Mouse (Mus musculus) stomach, postnatal 0 days (tissue): ENCODE data around the gene Cep250.
A peak's percentile ranks its signal among the peaks of the same experiment; 100 is the strongest.

ENCODE experiments used
- CTCF ChIP-seq: IDR thresholded peaks from 2 replicates; pipeline ENCODE4 v1.5.1; 2016; ENCODE audit warnings: antibody characterized with exemption, low read depth, mild to moderate bottlenecking, moderate library complexity
- EP300 ChIP-seq: optimal IDR thresholded peaks from 2 replicates; pipeline ENCODE3; 2016; ENCODE audit warnings: antibody characterized with exemption

DNA sequence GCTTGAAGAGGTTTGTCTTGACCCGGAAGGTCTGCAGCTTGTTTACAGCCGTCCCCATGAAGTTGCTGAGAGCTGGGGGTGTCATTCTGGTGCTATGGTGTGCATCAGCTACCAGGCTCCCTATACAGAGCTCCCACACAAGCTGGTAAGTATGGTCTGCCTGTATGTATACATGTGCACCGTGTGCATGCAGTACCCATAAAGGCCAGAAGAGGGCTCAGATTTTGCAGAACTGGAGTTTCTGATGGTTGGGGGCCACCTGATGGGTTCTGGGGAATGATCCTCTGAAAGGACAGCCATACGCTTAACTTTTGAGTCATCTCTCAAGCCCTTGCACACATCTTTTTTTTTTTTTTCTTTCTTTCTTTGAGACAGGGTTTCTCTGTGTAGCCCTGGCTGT is 49.1 kb downstream of the Cep250 start:
- TF ChIP-seq CTCF (peak; percentile 56), EP300 (no peak)
